Mouse (Mus musculus) forebrain, embryonic 14.5 days (tissue): ENCODE results near the gene Gm20388. TPM values are rescaled to one million over a fixed set of nuclear protein-coding genes. Genes with fewer than 3 reads are reported as not detected.

Experiments
- ATAC-seq: fragments of 200-750 bp; cut with Nextera tagmentation; 2 replicates; pipeline ENCODE4 v1.8.0; 2017; ENCODE audit warnings: mild to moderate bottlenecking, moderate library complexity
- DNase-seq: peaks from one replicate; pipeline ENCODE4 v3.0.0-alpha.2; 2015; ENCODE audit warnings: low spot score
- H3K27ac ChIP-seq: fragments of 300-500 bp; sonication (generic); 2 replicates; pipeline ENCODE4 v1.5.1; 2014; ENCODE audit warnings: low read depth, mild to moderate bottlenecking, control low read depth, low read length, moderate library complexity
- H3K27me3 ChIP-seq: fragments of 300-500 bp; sonication (generic); replicated peaks from 2 replicates; pipeline ENCODE4 v1.6.1; 2014; ENCODE audit warnings: low read length, control low read depth, mixed read lengths; ENCODE audit not compliant: control insufficient read depth, insufficient read depth
- H3K36me3 ChIP-seq: fragments of 300-500 bp; sonication (generic); 2 replicates; pipeline ENCODE4 v1.6.1; 2014; ENCODE audit warnings: low read length, control low read depth; ENCODE audit not compliant: control insufficient read depth, insufficient read depth
- H3K4me1 ChIP-seq: fragments of 300-500 bp; sonication (generic); 2 replicates; pipeline ENCODE4 v1.6.1; 2014; ENCODE audit warnings: antibody characterized with exemption, low read length, control low read depth; ENCODE audit not compliant: control insufficient read depth, insufficient read depth
- H3K4me2 ChIP-seq: fragments of 300-500 bp; sonication (generic); 2 replicates; pipeline ENCODE4 v1.6.1; 2014; ENCODE audit warnings: mild to moderate bottlenecking, control low read depth, low read length
- H3K4me3 ChIP-seq: fragments of 300-500 bp; sonication (generic); 2 replicates; pipeline ENCODE4 v1.5.1; 2014; ENCODE audit warnings: low read depth, low read length, control low read depth
- H3K9ac ChIP-seq: fragments of 300-500 bp; sonication (generic); 2 replicates; pipeline ENCODE4 v1.6.1; 2014; ENCODE audit warnings: mild to moderate bottlenecking, low read length, control low read depth, moderate library complexity
- H3K9me3 ChIP-seq: fragments of 300-500 bp; sonication (generic); replicated peaks from 2 replicates; pipeline ENCODE4 v1.6.1; 2016; ENCODE audit warnings: low read length, control low read depth, mixed read lengths; ENCODE audit not compliant: control insufficient read depth
- whole genome bisulfite sequencing: fragments of 180-500 bp; shearing (Covaris S2); extraction: QIAGEN DNeasy Blood & Tissue Kit; methylation state at CpG from one replicate; pipeline ENCODE4 v1.1.7; 2014; 5-methylcytosine and 5-hydroxymethylcytosine counted together
- polyA plus RNA-seq: library from polyadenylated mRNA; unstranded; fragments of >200 nt; fragmentation: Nextera tagmentation; extraction: Ambion mirVana; gene quantifications from 2 replicates; pipeline ENCODE4 v1.2.1, GENCODE M21; 2014

Gene Gm20388
- polyA plus RNA-seq, 1 experiment from 2014 or later = 7.4 TPM

DNA sequence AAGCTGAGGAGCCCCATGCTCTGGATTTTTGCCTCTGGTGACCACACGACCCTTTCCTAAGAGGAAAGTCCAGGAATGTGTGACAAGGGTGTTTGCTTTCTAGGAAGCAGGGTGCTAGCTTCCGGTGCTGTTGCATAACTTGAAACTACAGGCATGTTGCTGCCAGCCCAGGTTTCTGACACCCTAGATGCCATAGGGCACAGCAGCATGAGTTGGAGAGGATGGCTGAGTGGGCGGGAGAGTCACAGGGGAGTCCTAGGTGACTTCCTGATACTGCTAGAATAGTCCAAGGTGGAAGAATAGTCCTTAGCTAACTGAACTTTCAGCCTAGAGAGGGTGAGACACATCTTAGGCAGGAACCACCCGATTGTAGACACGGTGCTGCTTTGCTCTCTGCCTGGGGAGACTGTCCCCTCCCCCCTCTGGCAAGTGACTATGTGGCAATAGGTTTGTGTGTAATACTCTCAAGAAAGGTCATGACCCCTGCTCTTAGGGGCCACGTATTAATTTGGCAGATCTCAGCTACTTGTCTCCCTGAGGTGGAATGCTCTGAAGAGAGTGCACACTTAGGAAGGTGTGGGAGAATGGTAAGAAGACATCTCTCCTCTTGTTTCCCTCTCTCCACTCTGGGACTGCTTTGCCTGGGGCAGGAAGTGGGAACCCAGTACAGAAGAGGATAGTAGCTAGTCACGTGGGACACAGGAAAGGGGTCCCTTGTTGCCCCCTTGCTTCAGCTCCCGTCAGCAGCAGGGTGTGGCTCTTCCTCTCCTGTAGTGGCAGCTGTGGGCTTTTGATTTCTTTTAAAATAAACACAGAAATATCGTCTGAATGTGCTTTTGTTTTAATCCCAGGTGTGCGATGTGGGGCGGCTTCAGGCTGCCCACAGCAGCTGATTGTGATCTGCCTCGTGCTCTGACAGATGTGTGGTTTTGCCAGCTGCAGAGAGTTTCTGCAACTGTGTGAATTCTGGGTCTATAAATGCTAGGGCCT lies 2553.3 kb downstream of the Gm20388 start:
- H3K4me3 ChIP-seq = no peak overlapping the region
- H3K27ac ChIP-seq = no peak overlapping the region
- H3K4me1 ChIP-seq = peaks cover 6% of the 10 kb centered on the region; the same call in 1 of the 2 replicates
- H3K36me3 ChIP-seq = peaks cover 30% of the 10 kb centered on the region
- peaks cover 38% of the 10 kb centered on the region for H3K27me3 ChIP-seq
- no peak for ATAC-seq
- no peak overlapping the region for H3K9ac ChIP-seq
- 74% methylated on average over 12 of the region's 12 CpGs for WGBS
- no peak overlapping the region for H3K4me2 ChIP-seq
- no peaks in the 10 kb centered on the region for H3K9me3 ChIP-seq
- DNase-seq = no peak

DNA sequence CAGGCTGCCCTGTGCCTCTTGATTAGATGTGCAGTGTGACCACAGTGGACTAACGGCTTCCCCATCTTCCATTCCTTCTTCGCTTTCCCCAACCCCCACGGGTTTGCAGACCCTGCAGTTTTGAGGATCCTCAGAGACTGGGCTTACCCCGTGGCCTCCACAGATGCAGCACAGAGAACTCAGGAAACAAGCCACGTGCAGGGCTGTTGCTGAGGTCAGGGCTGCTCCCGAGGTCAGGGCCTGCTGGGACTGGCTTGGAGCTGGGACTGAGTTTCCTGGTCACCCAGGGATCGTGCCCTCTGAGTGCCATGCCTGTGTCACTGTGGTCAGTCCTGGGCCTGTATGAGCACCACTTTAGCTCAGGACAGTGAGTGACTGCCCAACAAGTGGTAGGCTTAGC lies 2554.3 kb downstream of the Gm20388 start:
- Histone ChIP-seq H3K27ac (no peak overlapping the region), H3K9me3 (no peaks in the 10 kb centered on the region), H3K4me2 (no peak overlapping the region), H3K9ac (no peak overlapping the region), H3K4me3 (no peak overlapping the region), H3K36me3 (peaks cover 34% of the 10 kb centered on the region), H3K27me3 (peaks cover 30% of the 10 kb centered on the region), H3K4me1 (peaks cover 6% of the 10 kb centered on the region; the same call in 1 of the 2 replicates)
- WGBS = 79% methylated on average over 7 of the region's 7 CpGs
- DNase-seq = no peak
- ATAC-seq = no peak

DNA sequence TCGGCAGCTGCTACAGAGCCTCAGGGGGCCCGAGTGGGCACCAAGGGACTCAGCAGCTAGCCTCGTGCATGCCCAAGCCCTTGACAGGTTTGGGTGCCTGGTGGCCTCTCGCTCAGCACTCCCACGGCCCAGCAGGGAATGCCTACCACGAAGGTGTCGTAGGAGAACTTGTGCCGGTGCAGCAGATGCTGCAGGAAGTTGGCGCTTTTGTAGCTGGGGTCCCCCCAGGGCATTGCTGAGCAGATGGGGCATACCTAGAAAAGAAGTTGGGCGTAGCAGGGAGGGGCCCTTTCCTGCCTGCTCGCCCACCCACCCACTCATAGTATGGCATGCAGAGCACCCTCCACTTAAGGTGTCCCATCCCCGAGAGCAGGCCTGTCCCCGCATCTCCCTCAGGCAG lies 2557.2 kb downstream of the Gm20388 start:
- Histone ChIP-seq H3K27ac (no peak overlapping the region), H3K4me1 (no peaks in the 10 kb centered on the region), H3K9ac (no peak overlapping the region), H3K36me3 (peaks cover 38% of the 10 kb centered on the region), H3K4me3 (no peak overlapping the region), H3K4me2 (no peak overlapping the region), H3K27me3 (0 out of 2 replicates have a peak, but pooled peaks cover 2% of the 10 kb centered on the region), H3K9me3 (no peaks in the 10 kb centered on the region)
- DNase-seq (no peak), ATAC-seq (no peak)
- 94% methylated on average over 13 of the region's 13 CpGs for WGBS

DNA sequence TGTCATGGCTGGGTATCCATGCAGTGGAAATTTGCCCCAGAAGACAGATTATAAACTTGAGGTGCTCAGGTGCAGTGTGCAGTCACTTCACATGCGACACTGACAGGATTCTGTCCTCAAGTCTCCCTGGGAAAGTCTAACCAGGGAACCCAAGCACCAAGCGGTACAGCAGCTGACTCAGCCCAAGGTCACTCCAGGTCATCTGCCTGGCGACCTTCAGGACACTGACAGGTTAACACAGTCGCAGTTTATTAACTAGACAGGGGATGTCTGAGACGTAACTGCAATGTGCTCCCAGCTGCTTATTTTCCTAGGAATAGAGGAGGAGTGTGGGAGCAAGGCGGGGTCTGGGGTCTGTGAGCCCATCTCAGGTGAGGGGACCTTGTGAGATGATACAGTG lies 2558.8 kb downstream of the Gm20388 start:
- H3K4me2 ChIP-seq = no peak overlapping the region
- WGBS = 82% methylated on average over 6 of the region's 6 CpGs
- no peak overlapping the region for H3K9ac ChIP-seq
- DNase-seq (no peak), ATAC-seq (no peak)
- no peaks in the 10 kb centered on the region for H3K4me1 ChIP-seq
- no peaks in the 10 kb centered on the region for H3K27me3 ChIP-seq
- H3K27ac ChIP-seq = no peak overlapping the region
- H3K36me3 ChIP-seq = peaks cover 50% of the 10 kb centered on the region
- H3K9me3 ChIP-seq = no peaks in the 10 kb centered on the region
- no peak overlapping the region for H3K4me3 ChIP-seq

GRCm38 (mm10) chr8:122469965-122470364 lies 2559.3 kb downstream of the Gm20388 start:
- Histone ChIP-seq H3K36me3 (peaks cover 50% of the 10 kb centered on the region), H3K9ac (no peak overlapping the region), H3K27ac (no peak overlapping the region), H3K4me3 (no peak overlapping the region), H3K4me1 (peaks cover 2% of the 10 kb centered on the region; the same call in 1 of the 2 replicates), H3K27me3 (no peaks in the 10 kb centered on the region), H3K4me2 (no peak overlapping the region), H3K9me3 (no peaks in the 10 kb centered on the region)
- 87% methylated on average over 10 of the region's 10 CpGs for WGBS
- DNase-seq (no peak), ATAC-seq (no peak)

DNA sequence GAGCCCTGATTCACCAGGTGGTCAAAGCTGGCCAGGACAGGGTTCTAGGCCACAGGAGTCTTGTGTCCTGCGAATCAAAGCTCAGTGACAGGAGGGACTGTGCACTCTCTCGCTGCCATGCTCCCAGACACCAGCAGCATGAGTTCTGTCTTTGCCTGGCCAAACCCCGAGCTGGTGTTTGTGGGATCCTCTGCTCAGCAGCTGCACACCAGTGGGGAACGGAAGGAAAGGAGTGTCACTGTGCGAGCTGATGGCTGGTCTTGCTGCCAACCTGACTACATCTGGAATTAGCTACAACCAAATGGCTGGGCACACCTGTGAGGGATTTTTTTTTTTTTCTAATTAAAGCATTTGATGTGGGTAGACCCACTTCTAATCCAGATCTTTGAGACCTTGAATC lies 2560.1 kb downstream of the Gm20388 start:
- H3K9me3 ChIP-seq = no peaks in the 10 kb centered on the region
- peaks cover 4% of the 10 kb centered on the region; the same call in 1 of the 2 replicates for H3K4me1 ChIP-seq
- H3K27me3 ChIP-seq = no peaks in the 10 kb centered on the region
- H3K4me2 ChIP-seq = no peak overlapping the region
- ATAC-seq = no peak
- WGBS = 86% methylated on average over 5 of the region's 5 CpGs
- H3K4me3 ChIP-seq = no peak overlapping the region
- no peak overlapping the region for H3K27ac ChIP-seq
- no peak overlapping the region for H3K9ac ChIP-seq
- DNase-seq = no peak
- peaks cover 44% of the 10 kb centered on the region for H3K36me3 ChIP-seq

DNA sequence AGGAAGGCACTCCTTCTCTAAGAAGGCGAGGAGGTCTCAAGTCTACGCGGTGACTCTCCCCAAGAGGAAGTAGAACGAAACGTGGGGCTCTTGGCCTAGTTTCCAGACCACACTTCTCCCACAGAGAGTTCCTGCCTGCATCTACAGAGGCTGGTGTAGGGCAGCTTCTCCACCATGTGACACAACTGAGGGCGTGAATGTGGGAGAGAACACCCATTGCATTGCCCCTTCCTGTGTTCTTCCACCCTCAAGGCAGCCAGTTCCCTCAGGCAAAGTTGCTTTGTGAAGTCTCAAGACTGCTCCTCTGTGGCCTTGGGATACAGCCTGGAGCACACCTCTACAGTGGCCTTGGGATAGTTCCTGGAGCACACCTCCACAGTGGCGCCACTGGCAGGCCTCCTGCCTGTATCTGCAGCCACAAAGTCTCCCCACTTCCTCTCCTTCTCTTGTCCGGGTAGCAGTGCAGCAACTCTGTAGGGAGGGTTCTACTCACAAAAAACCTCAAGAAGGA lies 2563.3 kb downstream of the Gm20388 start:
- no peak for ATAC-seq
- WGBS = 90% methylated on average over 8 of the region's 8 CpGs
- no peak overlapping the region for H3K9ac ChIP-seq

DNA sequence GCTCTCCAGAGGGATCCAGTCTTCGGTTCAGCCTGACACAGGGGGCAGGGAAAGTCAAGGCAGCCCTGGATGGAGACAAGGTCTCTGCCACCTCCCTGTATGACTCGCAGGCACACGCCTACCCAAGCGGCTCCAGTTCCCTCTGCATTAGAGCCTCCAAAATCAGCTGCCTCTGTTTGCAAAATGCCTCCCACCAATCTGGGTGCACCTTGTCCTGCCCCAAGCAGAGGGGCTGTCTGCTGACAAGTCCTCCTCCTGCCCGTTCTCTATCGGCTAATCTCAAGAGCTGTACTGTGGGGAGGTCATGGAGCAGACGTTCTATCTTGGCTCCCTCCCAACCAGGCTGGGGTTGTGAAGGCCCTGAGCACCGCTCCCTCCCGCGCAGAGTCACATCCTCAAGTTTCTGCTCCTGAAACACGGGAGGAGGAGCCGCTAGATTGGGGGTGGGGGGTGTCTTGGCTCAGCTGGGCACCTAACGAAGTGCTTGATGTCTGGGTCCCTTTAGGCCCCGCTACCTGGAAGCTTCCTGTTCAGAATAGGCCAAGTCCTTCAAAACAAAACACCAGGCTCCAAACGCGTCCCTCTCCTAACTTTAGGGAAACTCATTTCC lies 2564.4 kb downstream of the Gm20388 start:
- Histone ChIP-seq H3K4me3 (peak overlapping the region; percentile 98), H3K36me3 (peaks cover 39% of the 10 kb centered on the region), H3K9ac (peak overlapping the region; percentile 96), H3K9me3 (no peaks in the 10 kb centered on the region), H3K27ac (peak overlapping the region; percentile 18; the same call in 1 of the 2 replicates), H3K4me2 (peak overlapping the region; percentile 89), H3K27me3 (no peaks in the 10 kb centered on the region), H3K4me1 (peaks cover 9% of the 10 kb centered on the region; the same call in 1 of the 2 replicates)
- ATAC-seq (peak; percentile 4; the same call in 1 of the 2 replicates), DNase-seq (peak; percentile 19)
- WGBS = 17% methylated on average over 16 of the region's 16 CpGs

More for the DNA sequence above, 2563.3 kb downstream of the Gm20388 start:
- H3K27ac ChIP-seq = no peak overlapping the region
- peaks cover 32% of the 10 kb centered on the region for H3K36me3 ChIP-seq
- peaks cover 9% of the 10 kb centered on the region; the same call in 1 of the 2 replicates for H3K4me1 ChIP-seq
- no peak overlapping the region for H3K4me3 ChIP-seq
- no peak overlapping the region for H3K4me2 ChIP-seq
- DNase-seq = no peak
- no peaks in the 10 kb centered on the region for H3K9me3 ChIP-seq
- H3K27me3 ChIP-seq = no peaks in the 10 kb centered on the region
